Mouse (Mus musculus): ENCODE measurements at regions not wholly inside any gene's neighbourhood (a gene's known extent, or its start where the extent isn't known, plus 50 kb on each side); places are given as distances from the start of the nearest gene placed in this dataset.
A peak's percentile ranks its signal among the peaks of the same experiment; 100 is the strongest.

GRCm38 (mm10) chr9:83706071-83706470 is 100.0 kb downstream of the Elovl4 start:
- Histone ChIP-seq H3K4me1 (ENCODE audit: control insufficient read depth, insufficient read depth, low read length) (no peaks in the 10 kb centered on the region), H3K4me3 (ENCODE audit: insufficient read depth, low read length) (no peak overlapping the region), H3K27ac (ENCODE audit: insufficient read depth, low read length) (no peak overlapping the region)
- no peak for TF ChIP-seq CTCF (IDR thresholded peaks at IDR 0.05; ENCODE audit: borderline replicate concordance, insufficient read depth, low read length)
- no peak for TF ChIP-seq POLR2A (IDR thresholded peaks at IDR 0.05; ENCODE audit: low read depth, low read length)

- Histone ChIP-seq H3K4me1 (ENCODE audit: control insufficient read depth, insufficient read depth, low read length) (no peaks in the 10 kb centered on the region), H3K27ac (ENCODE audit: insufficient read depth, low read length) (no peak overlapping the region), H3K4me3 (ENCODE audit: insufficient read depth, low read length) (no peak overlapping the region)
- TF ChIP-seq CTCF (IDR thresholded peaks at IDR 0.05; ENCODE audit: borderline replicate concordance, insufficient read depth, low read length): no peak
- no peak for TF ChIP-seq POLR2A (IDR thresholded peaks at IDR 0.05; ENCODE audit: low read depth, low read length)
Measured at GRCm38 (mm10) chr9:83704186-83704585, 101.9 kb downstream of the Elovl4 start.

GRCm38 (mm10) chr9:83700916-83701315 is 105.2 kb downstream of the Elovl4 start:
- H3K4me1 ChIP-seq (ENCODE audit: control insufficient read depth, insufficient read depth, low read length): no peaks in the 10 kb centered on the region
- no peak for TF ChIP-seq POLR2A (IDR thresholded peaks at IDR 0.05; ENCODE audit: low read depth, low read length)
- TF ChIP-seq CTCF (IDR thresholded peaks at IDR 0.05; ENCODE audit: borderline replicate concordance, insufficient read depth, low read length): no peak
- no peak overlapping the region for H3K4me3 ChIP-seq (ENCODE audit: insufficient read depth, low read length)
- H3K27ac ChIP-seq (ENCODE audit: insufficient read depth, low read length): no peak overlapping the region

- Histone ChIP-seq H3K4me3 (ENCODE audit: insufficient read depth, low read length) (no peak overlapping the region), H3K4me1 (ENCODE audit: control insufficient read depth, insufficient read depth, low read length) (no peaks in the 10 kb centered on the region), H3K27ac (ENCODE audit: insufficient read depth, low read length) (no peak overlapping the region)
- TF ChIP-seq CTCF (IDR thresholded peaks at IDR 0.05; ENCODE audit: borderline replicate concordance, insufficient read depth, low read length) (no peak), POLR2A (IDR thresholded peaks at IDR 0.05; ENCODE audit: low read depth, low read length) (no peak)
Measured at GRCm38 (mm10) chr9:83700056-83700455, 106.0 kb downstream of the Elovl4 start.

- H3K4me1 ChIP-seq (ENCODE audit: control insufficient read depth, insufficient read depth, low read length): no peaks in the 10 kb centered on the region
- TF ChIP-seq CTCF (IDR thresholded peaks at IDR 0.05; ENCODE audit: borderline replicate concordance, insufficient read depth, low read length): peak; percentile 74
- TF ChIP-seq POLR2A (IDR thresholded peaks at IDR 0.05; ENCODE audit: low read depth, low read length): no peak
- H3K4me3 ChIP-seq (ENCODE audit: insufficient read depth, low read length): no peak overlapping the region
- no peak overlapping the region for H3K27ac ChIP-seq (ENCODE audit: insufficient read depth, low read length)
Measured at GRCm38 (mm10) chr9:83691332-83692198, 114.5 kb downstream of the Elovl4 start.

All from embryonic fibroblast, embryonic 13.5 days (primary cell).